12 mouse cellular contexts compared by ENCODE assay signal in the genomic region with DNA sequence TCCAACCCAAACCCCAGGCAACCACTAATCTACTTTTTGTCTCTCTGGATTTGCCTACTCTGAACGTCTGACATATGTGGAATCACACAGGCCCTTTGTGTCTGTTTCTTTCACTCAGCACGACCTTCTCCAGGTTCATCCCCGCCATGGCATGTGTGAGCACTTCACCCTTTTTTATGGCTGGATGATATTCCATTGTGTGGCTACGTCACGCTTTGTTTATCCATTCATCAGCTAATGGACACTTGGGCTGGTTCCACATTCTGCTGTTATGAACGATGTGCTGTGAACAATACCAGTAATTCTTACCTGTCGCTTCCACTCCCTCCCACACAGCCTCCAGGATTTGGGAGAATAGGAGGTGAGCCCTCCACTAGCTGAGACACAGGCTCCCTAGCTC. TPM values are rescaled to one million over a fixed set of nuclear protein-coding genes. Genes with fewer than 3 reads are reported as not detected.
DNase-seq lines count a peak whose midpoint lies in the region; ATAC-seq and TF ChIP-seq lines count a peak whose summit lies in the region.
"Had no signal": no experiment of that assay in that cellular context is flagged by ENCODE, and none has a peak within 500 bp of the region (broad histone marks: within the 10 kb centered on the region; RNA-seq: fewer than 3 reads in every experiment).

No protein-coding gene starts in this region.

- no peak for TF ChIP-seq EP300 in liver, postnatal 0 days (IDR thresholded peaks at IDR 0.05; ENCODE audit: low read depth)

- no peak overlapping the region for H3K9ac ChIP-seq in forebrain, embryonic 12.5 days
- H3K9ac ChIP-seq in forebrain, embryonic 16.5 days (replicated peaks; ENCODE audit: low read depth, low read length), result no peak overlapping the region
- peak overlapping the region; percentile 99; the same call in 1 of the 2 replicates for H3K9ac ChIP-seq in kidney, embryonic 15.5 days
- peak overlapping the region; percentile 99 for H3K9ac ChIP-seq in embryonic facial prominence, embryonic 13.5 days
- no peak overlapping the region for H3K9ac ChIP-seq in liver, postnatal 0 days (replicated peaks)

- H3K9me3 ChIP-seq in forebrain, embryonic 12.5 days, result 0 out of 2 replicates have a peak, but pooled peaks cover 5% of the 10 kb centered on the region
- H3K9me3 ChIP-seq in forebrain, embryonic 16.5 days (ENCODE audit: control insufficient read depth, low read length), result 0 out of 2 replicates have a peak, but pooled peaks cover 4% of the 10 kb centered on the region
- 0 out of 2 replicates have a peak, but pooled peaks cover 5% of the 10 kb centered on the region for H3K9me3 ChIP-seq in kidney, embryonic 15.5 days (replicated peaks)
- peaks cover 6% of the 10 kb centered on the region; the same call in 1 of the 2 replicates for H3K9me3 ChIP-seq in embryonic facial prominence, embryonic 13.5 days
- peaks cover 5% of the 10 kb centered on the region for H3K9me3 ChIP-seq in liver, postnatal 0 days (ENCODE audit: low read length)

- no peak overlapping the region for H3K4me3 ChIP-seq in forebrain, embryonic 12.5 days (replicated peaks)
- no peak overlapping the region for H3K4me3 ChIP-seq in forebrain, embryonic 16.5 days (replicated peaks; ENCODE audit: low read length)
- peak overlapping the region; percentile 86 for H3K4me3 ChIP-seq in kidney, embryonic 15.5 days (replicated peaks)
- H3K4me3 ChIP-seq in embryonic facial prominence, embryonic 13.5 days, result peak overlapping the region; percentile 99
- no peak overlapping the region for H3K4me3 ChIP-seq in liver, postnatal 0 days (ENCODE audit: low read depth, low read length)

- WGBS in forebrain, embryonic 12.5 days, result 41% methylated on average over 7 of the region's 7 CpGs
- WGBS in forebrain, embryonic 16.5 days, result 40% methylated on average over 7 of the region's 7 CpGs
- 46% methylated on average over 7 of the region's 7 CpGs for WGBS in kidney, embryonic 15.5 days
- WGBS in embryonic facial prominence, embryonic 13.5 days, result 44% methylated on average over 7 of the region's 7 CpGs
- WGBS in liver, postnatal 0 days (ENCODE audit: insufficient replicate concordance), result 64% methylated on average over 7 of the region's 7 CpGs

- peaks cover 45% of the 10 kb centered on the region for H3K27me3 ChIP-seq in forebrain, embryonic 12.5 days
- H3K27me3 ChIP-seq in forebrain, embryonic 16.5 days (replicated peaks; ENCODE audit: control insufficient read depth, insufficient read depth, low read length), result peaks cover 14% of the 10 kb centered on the region
- no peaks in the 10 kb centered on the region for H3K27me3 ChIP-seq in kidney, embryonic 15.5 days
- H3K27me3 ChIP-seq in embryonic facial prominence, embryonic 13.5 days, result no peaks in the 10 kb centered on the region
- H3K27me3 ChIP-seq in liver, postnatal 0 days (ENCODE audit: insufficient read depth, low read length), result peaks cover 33% of the 10 kb centered on the region

- H3K4me1 ChIP-seq in forebrain, embryonic 12.5 days, result peaks cover 57% of the 10 kb centered on the region
- H3K4me1 ChIP-seq in forebrain, embryonic 16.5 days (replicated peaks; ENCODE audit: control insufficient read depth, insufficient read depth, low read length), result peaks cover 44% of the 10 kb centered on the region
- peaks cover 71% of the 10 kb centered on the region for H3K4me1 ChIP-seq in kidney, embryonic 15.5 days
- peaks cover 59% of the 10 kb centered on the region for H3K4me1 ChIP-seq in embryonic facial prominence, embryonic 13.5 days
- peaks cover 35% of the 10 kb centered on the region for H3K4me1 ChIP-seq in liver, postnatal 0 days (ENCODE audit: insufficient read depth)

- TF ChIP-seq CTCF in liver, postnatal 0 days (IDR thresholded peaks at IDR 0.05; ENCODE audit: low read depth), result no peak

- peaks cover 17% of the 10 kb centered on the region for H3K36me3 ChIP-seq in forebrain, embryonic 12.5 days (replicated peaks)
- 0 out of 2 replicates have a peak, but pooled peaks cover 4% of the 10 kb centered on the region for H3K36me3 ChIP-seq in forebrain, embryonic 16.5 days (ENCODE audit: control insufficient read depth, insufficient read depth)
- peaks cover 42% of the 10 kb centered on the region for H3K36me3 ChIP-seq in kidney, embryonic 15.5 days
- H3K36me3 ChIP-seq in embryonic facial prominence, embryonic 13.5 days, result peaks cover 42% of the 10 kb centered on the region
- H3K36me3 ChIP-seq in liver, postnatal 0 days (replicated peaks; ENCODE audit: insufficient read depth, low read length), result peaks cover 8% of the 10 kb centered on the region; the same call in 1 of the 2 replicates

- no peak for ATAC-seq in forebrain, embryonic 12.5 days (ENCODE audit: low FRiP score)
- no peak for ATAC-seq in forebrain, embryonic 16.5 days
- ATAC-seq in kidney, embryonic 15.5 days (replicated peaks; ENCODE audit: low FRiP score), result no peak
- no peak for ATAC-seq in embryonic facial prominence, embryonic 13.5 days (ENCODE audit: insufficient number of reproducible peaks, insufficient read depth, low FRiP score, low TSS enrichment, low read depth)
- no peak for ATAC-seq in liver, postnatal 0 days

- H3K4me2 ChIP-seq in forebrain, embryonic 12.5 days, result 0 out of 2 replicates have a peak overlapping the region, but pooled peaks have one; percentile 86
- no peak overlapping the region for H3K4me2 ChIP-seq in forebrain, embryonic 16.5 days (ENCODE audit: low read length)
- peak overlapping the region; percentile 93 for H3K4me2 ChIP-seq in kidney, embryonic 15.5 days
- peak overlapping the region; percentile 98 for H3K4me2 ChIP-seq in embryonic facial prominence, embryonic 13.5 days
- H3K4me2 ChIP-seq in liver, postnatal 0 days (ENCODE audit: low read depth, low read length), result peak overlapping the region; percentile 98; the same call in 1 of the 2 replicates

- DNase-seq in kidney, adult 18-20 months, result no peak
- DNase-seq in liver, postnatal 0 days, result no peak
- DNase-seq in ovary, postnatal 14 days (ENCODE audit: low spot score), result no peak
- DNase-seq in cerebellum, adult 11 months, result no peak
- DNase-seq: adrenal gland, adult 2 months; cerebellum, adult 18-20 months; gastrocnemius, postnatal 36 days; layer of hippocampus, adult 9-11 months had no signal

- no peak overlapping the region for H3K27ac ChIP-seq in forebrain, embryonic 12.5 days
- H3K27ac ChIP-seq in forebrain, embryonic 16.5 days (ENCODE audit: low read length), result no peak overlapping the region
- H3K27ac ChIP-seq in kidney, embryonic 15.5 days, result peak overlapping the region; percentile 98
- peak overlapping the region; percentile 99; the same call in 1 of the 2 replicates for H3K27ac ChIP-seq in embryonic facial prominence, embryonic 13.5 days
- no peak overlapping the region for H3K27ac ChIP-seq in liver, postnatal 0 days (ENCODE audit: low read depth)

RNA-seq across cellular contexts. Expression of gene Smad6, which starts 5.8 kb away (rescaled TPM):
- polyA plus RNA-seq in forebrain, embryonic 12.5 days (2016; fragmentation: Nextera tagmentation; extraction: Ambion mirVana), result 5.2 and 6.5 TPM in 2 replicates
- 1.5 and 1.6 TPM in 2 replicates for polyA plus RNA-seq in forebrain, embryonic 16.5 days (2015; fragmentation: Nextera tagmentation; extraction: Ambion mirVana)
- polyA plus RNA-seq in kidney, embryonic 15.5 days (2015; fragmentation: Nextera tagmentation; extraction: Ambion mirVana), result 10.6 and 12.3 TPM in 2 replicates
- 16.7 and 17.4 TPM in 2 replicates for polyA plus RNA-seq in embryonic facial prominence, embryonic 13.5 days (2015; fragmentation: Nextera tagmentation; extraction: Ambion mirVana)
- 1.8 and 2.9 TPM in 2 replicates for polyA plus RNA-seq in liver, postnatal 0 days (2015; fragmentation: Nextera tagmentation; extraction: Ambion mirVana)

Comparison
In these comparisons a context has a peak if more than half of its experiments do, and no peak if none do; other contexts are left out.
1. H3K27ac ChIP-seq: peak in kidney, embryonic 15.5 days (single experiment) and embryonic facial prominence, embryonic 13.5 days (single experiment); none in forebrain, embryonic 12.5 days (single experiment), forebrain, embryonic 16.5 days (single experiment) and liver, postnatal 0 days (single experiment).
2. H3K4me3 ChIP-seq: peak in kidney, embryonic 15.5 days (single experiment) and embryonic facial prominence, embryonic 13.5 days (single experiment); none in forebrain, embryonic 12.5 days (single experiment), forebrain, embryonic 16.5 days (single experiment) and liver, postnatal 0 days (single experiment).
3. H3K9ac ChIP-seq: peak in kidney, embryonic 15.5 days (single experiment) and embryonic facial prominence, embryonic 13.5 days (single experiment); none in forebrain, embryonic 12.5 days (single experiment), forebrain, embryonic 16.5 days (single experiment) and liver, postnatal 0 days (single experiment).